Mouse (Mus musculus) heart, adult 2 months (tissue): ENCODE results near the gene Hacd4. TPM values are rescaled to one million over a fixed set of nuclear protein-coding genes. Genes with fewer than 3 reads are reported as not detected.

Source experiments
- DNase-seq, 2 experiments: peaks; one replicate each; pipeline ENCODE4 v3.0.0; 2021
- H3K27ac ChIP-seq: fragments of 200-600 bp; 2 replicates; pipeline ENCODE4 v1.8.1; 2022
- H3K27me3 ChIP-seq: fragments of 200-500 bp; 2 replicates; pipeline ENCODE4 v1.6.1; 2012; ENCODE audit warnings: mild to moderate bottlenecking, low read length, inconsistent platforms, mixed read lengths; ENCODE audit not compliant: control insufficient read depth, insufficient read depth
- H3K36me3 ChIP-seq: fragments of 200-500 bp; 2 replicates; pipeline ENCODE4 v1.6.1; 2012; ENCODE audit warnings: low read length, inconsistent platforms; ENCODE audit not compliant: control insufficient read depth, insufficient read depth
- H3K4me1 ChIP-seq: fragments of 200-500 bp; 2 replicates; pipeline ENCODE4 v1.6.1; 2011; ENCODE audit warnings: low read length; ENCODE audit not compliant: control insufficient read depth, insufficient read depth
- H3K4me3 ChIP-seq: fragments of 200-600 bp; 2 replicates; pipeline ENCODE4 v1.8.1; 2022
- H3K79me2 ChIP-seq: fragments of 200-500 bp; replicated peaks from 2 replicates; pipeline ENCODE4 v1.6.1; 2012; ENCODE audit warnings: mild to moderate bottlenecking, inconsistent platforms, low read length, moderate library complexity, mixed read lengths; ENCODE audit not compliant: control insufficient read depth, insufficient read depth
- H3K9ac ChIP-seq: fragments of 200-500 bp; 2 replicates; pipeline ENCODE4 v1.6.1; 2012; ENCODE audit warnings: low read depth, mild to moderate bottlenecking, control low read depth, inconsistent platforms, low read length, mixed read lengths
- CTCF ChIP-seq: fragments of 200-600 bp; IDR thresholded peaks from 2 replicates; pipeline ENCODE4 v1.8.1; 2022; ENCODE audit warnings: antibody characterized with exemption, mild to moderate bottlenecking, moderate library complexity
- EP300 ChIP-seq: fragments of 200-500 bp; IDR thresholded peaks from 2 replicates; pipeline ENCODE4 v1.6.1; 2011; ENCODE audit warnings: low read depth, low read length, control low read depth; ENCODE audit not compliant: insufficient read depth
- POLR2A ChIP-seq: fragments of 200-500 bp; IDR thresholded peaks from 2 replicates; pipeline ENCODE4 v1.6.1; 2011; ENCODE audit warnings: mild to moderate bottlenecking, low read depth, low read length, control low read depth; ENCODE audit not compliant: insufficient read depth
- WGBS: fragments of 180-500 bp; shearing (Covaris S2); methylation state at CpG from one replicate; pipeline ENCODE4 v1.1.7; 2018; 5-methylcytosine and 5-hydroxymethylcytosine counted together
- intact Hi-C: fragments of 180-260 bp; cut with DNase I; formaldehyde crosslinking; loops from one replicate; pipeline ENCODE4 v1.15.1; 2025
- long read RNA-seq: library from polyadenylated mRNA; stranded (forward); transcript quantifications from one replicate; pipeline ENCODE4 v2.0.0, GENCODE M21; 2021
- polyA plus RNA-seq: library from polyadenylated mRNA; depleted of rRNA; stranded (reverse); fragments of >200 nt; gene quantifications from 2 replicates; pipeline ENCODE4 v1.2.3, GENCODE M21; 2012; rRNA removed
- total RNA-seq, 2 experiments: library from RNA; stranded (reverse); gene quantifications; 2 replicates each; pipeline ENCODE4 v1.2.3; 2021

The Hacd4 gene
- total RNA-seq, result 1 to 10 TPM; 3.5 to 5.4 TPM
- 2.9 and 5.0 TPM in 2 replicates for polyA plus RNA-seq
- long read RNA-seq, partial matches to known transcripts, result 0 of 1 reads
- long read RNA-seq, other reads (novel, unspliced or antisense), result 1 of 1 reads

- intact Hi-C loops, result loop anchor here (2.0 kb wide), 2 partner anchors 58 to 76 kb away; no protein-coding TSS in a partner anchor
- Histone ChIP-seq H3K4me3 (peak within 1 kb of the TSS; percentile 46), H3K79me2 (no peaks in the 10 kb centered on the region), H3K36me3 (no peaks in the 10 kb centered on the region; the same call in 1 of the 2 replicates), H3K27me3 (no peaks in the 10 kb centered on the region), H3K4me1 (peaks cover 5% of the 10 kb centered on the region), H3K9ac (peak within 1 kb of the TSS; percentile 76), H3K27ac (peak within 1 kb of the TSS; percentile 81)
- DNase-seq, result peak; percentile 71 to 82
- 3% methylated on average over 14 of the region's 14 CpGs for WGBS
- TF ChIP-seq POLR2A (peak; percentile 56), EP300 (no peak), CTCF (no peak)
These were observed at the start of gene Hacd4 for GRCm38 (mm10) chr4:88438326-88438989. Gene Hacd4 (minus strand): TSS chr4:88438928.

- TF ChIP-seq EP300, result no peak
- TF ChIP-seq CTCF, result no peak
- TF ChIP-seq POLR2A, result no peak
- Histone ChIP-seq H3K4me1 (no peaks in the 10 kb centered on the region; the same call in 1 of the 2 replicates), H3K9ac (no peak overlapping the region), H3K79me2 (no peaks in the 10 kb centered on the region), H3K4me3 (no peak overlapping the region), H3K36me3 (no peaks in the 10 kb centered on the region), H3K27ac (no peak overlapping the region), H3K27me3 (no peaks in the 10 kb centered on the region)
- DNase-seq, result no peak
- 55% methylated on average over 3 of the region's 3 CpGs for WGBS
- intact Hi-C loops, result no loop called here
These were observed 49.4 kb upstream of the Hacd4 start for GRCm38 (mm10) chr4:88488107-88488506.

DNA sequence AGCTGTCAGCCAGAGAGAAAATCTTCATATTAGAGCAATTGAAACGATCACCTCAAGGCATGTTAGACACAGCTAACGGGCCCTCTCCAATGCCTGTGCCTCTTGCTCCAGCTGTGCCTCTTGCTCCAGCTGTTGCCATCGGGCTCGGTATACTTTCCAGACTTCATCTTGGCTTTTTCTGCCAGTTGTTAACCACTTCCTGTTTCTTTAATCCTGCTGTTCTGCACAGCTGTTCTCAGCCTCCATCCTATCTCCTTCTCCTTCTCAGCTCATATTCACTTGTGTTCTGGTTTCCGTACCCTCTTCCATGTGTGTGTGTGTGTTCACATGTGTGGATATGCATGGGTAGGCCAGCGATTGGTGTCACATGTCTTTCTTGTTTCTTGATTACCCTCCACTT, 41.4 kb upstream of the Hacd4 start:
- intact Hi-C loops, result no loop called here
- TF ChIP-seq POLR2A (no peak), CTCF (no peak), EP300 (no peak)
- Histone ChIP-seq H3K79me2 (no peaks in the 10 kb centered on the region), H3K36me3 (peaks cover 2% of the 10 kb centered on the region; the same call in 1 of the 2 replicates), H3K9ac (no peak overlapping the region), H3K27ac (no peak overlapping the region), H3K27me3 (no peaks in the 10 kb centered on the region), H3K4me1 (peaks cover 6% of the 10 kb centered on the region), H3K4me3 (no peak overlapping the region)
- DNase-seq, result no peak
- 65% methylated on average over 6 of the region's 6 CpGs for WGBS

- Histone ChIP-seq H3K27me3 (no peaks in the 10 kb centered on the region), H3K4me3 (no peak overlapping the region), H3K79me2 (no peaks in the 10 kb centered on the region), H3K4me1 (peaks cover 6% of the 10 kb centered on the region), H3K36me3 (peaks cover 2% of the 10 kb centered on the region; the same call in 1 of the 2 replicates), H3K27ac (no peak overlapping the region), H3K9ac (no peak overlapping the region)
- WGBS, result 70% methylated on average over 9 of the region's 9 CpGs
- intact Hi-C loops, result loop anchor here (5.0 kb wide), 1 partner anchor 36 kb away; no protein-coding TSS in a partner anchor
- TF ChIP-seq EP300, result no peak
- no peak for TF ChIP-seq CTCF
- no peak for TF ChIP-seq POLR2A
- DNase-seq, result no peak
These were observed 40.1 kb upstream of the Hacd4 start for GRCm38 (mm10) chr4:88478809-88479186.

DNA sequence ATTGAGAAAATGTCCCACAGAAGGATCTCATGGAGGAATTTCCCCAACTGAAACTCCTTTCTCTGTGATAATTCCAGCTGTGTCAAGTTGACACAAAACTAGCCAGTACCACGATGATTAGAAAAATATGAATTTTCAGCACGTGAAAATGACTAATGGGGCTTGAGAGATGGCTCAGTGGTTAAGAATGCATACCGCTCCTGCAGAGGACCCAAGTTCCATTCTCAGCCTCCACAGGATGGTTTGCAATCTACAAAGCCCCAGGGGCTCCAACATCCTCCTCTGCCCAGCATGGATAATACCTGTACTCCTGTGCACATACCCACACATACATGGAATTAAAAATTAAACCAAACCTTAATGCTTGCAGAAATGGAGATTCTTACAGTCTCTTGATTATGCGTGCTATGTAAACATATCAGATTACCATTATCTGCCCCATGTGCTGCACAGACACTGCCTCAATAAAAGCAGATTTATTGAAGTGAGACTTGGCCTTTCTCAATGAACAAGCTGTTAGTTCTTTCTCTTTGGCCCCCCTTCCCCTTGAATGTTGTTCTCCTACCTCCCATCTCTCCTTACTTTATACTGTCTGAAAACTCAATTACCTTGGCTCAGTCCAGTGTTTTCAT, 39.6 kb upstream of the Hacd4 start:
- Histone ChIP-seq H3K27ac (no peak overlapping the region), H3K36me3 (peaks cover 2% of the 10 kb centered on the region; the same call in 1 of the 2 replicates), H3K27me3 (no peaks in the 10 kb centered on the region), H3K79me2 (no peaks in the 10 kb centered on the region), H3K9ac (no peak overlapping the region), H3K4me1 (peaks cover 6% of the 10 kb centered on the region), H3K4me3 (no peak overlapping the region)
- WGBS, result 81% methylated on average over 4 of the region's 4 CpGs
- intact Hi-C loops, result loop anchor here (5.0 kb wide), 1 partner anchor 36 kb away; no protein-coding TSS in a partner anchor
- no peak for DNase-seq
- TF ChIP-seq CTCF, result no peak
- TF ChIP-seq POLR2A, result no peak
